Comparison of ENCODE assay signal across 35 mouse cellular contexts in genomic region chr2:133152461-133152860, GRCm38 (mm10).
"Had no signal": no experiment of that assay in that cellular context is flagged by ENCODE, and none has a peak within 500 bp of the region (broad histone marks: within the 10 kb centered on the region; RNA-seq: fewer than 3 reads in every experiment).

No protein-coding gene starts in this region.

- H3K4me3 ChIP-seq: heart, embryonic 10.5 days; heart, embryonic 12.5 days; heart, embryonic 13.5 days; heart, embryonic 15.5 days; hindbrain, embryonic 10.5 days; hindbrain, embryonic 12.5 days; hindbrain, embryonic 13.5 days; hindbrain, embryonic 15.5 days; intestine, embryonic 15.5 days; kidney, embryonic 15.5 days; layer of hippocampus, adult 2 months had no signal

- H3K4me2 ChIP-seq: heart, embryonic 11.5 days; heart, embryonic 12.5 days; heart, embryonic 13.5 days; heart, embryonic 15.5 days; hindbrain, embryonic 12.5 days; hindbrain, embryonic 13.5 days; hindbrain, embryonic 14.5 days; hindbrain, embryonic 15.5 days; intestine, embryonic 15.5 days; kidney, embryonic 15.5 days had no signal

- H3K27ac ChIP-seq: heart, embryonic 10.5 days; heart, embryonic 13.5 days; heart, embryonic 15.5 days; hindbrain, embryonic 10.5 days; hindbrain, embryonic 12.5 days; hindbrain, embryonic 13.5 days; hindbrain, embryonic 14.5 days; hindbrain, embryonic 15.5 days; hindbrain, postnatal 0 days; intestine, embryonic 15.5 days; kidney, embryonic 15.5 days; kidney, postnatal 0 days; layer of hippocampus, adult 2 months had no signal

- H3K4me1 ChIP-seq: heart, embryonic 10.5 days; heart, embryonic 13.5 days; heart, embryonic 15.5 days; hindbrain, embryonic 10.5 days; hindbrain, embryonic 12.5 days; hindbrain, embryonic 13.5 days; hindbrain, embryonic 15.5 days; intestine, embryonic 15.5 days; kidney, embryonic 15.5 days had no signal

- H3K36me3 ChIP-seq: heart, embryonic 10.5 days; heart, embryonic 12.5 days; heart, embryonic 13.5 days; heart, embryonic 15.5 days; hindbrain, embryonic 10.5 days; hindbrain, embryonic 12.5 days; hindbrain, embryonic 13.5 days; hindbrain, embryonic 15.5 days; intestine, embryonic 15.5 days; kidney, embryonic 15.5 days had no signal

- H3K9me3 ChIP-seq: heart, embryonic 10.5 days; heart, embryonic 12.5 days; heart, embryonic 13.5 days; heart, embryonic 15.5 days; hindbrain, embryonic 10.5 days; hindbrain, embryonic 12.5 days; hindbrain, embryonic 13.5 days; hindbrain, embryonic 15.5 days; intestine, embryonic 15.5 days; kidney, embryonic 15.5 days had no signal

- H3K27me3 ChIP-seq: heart, embryonic 13.5 days; hindbrain, embryonic 12.5 days; hindbrain, embryonic 13.5 days; hindbrain, embryonic 15.5 days; intestine, embryonic 15.5 days; kidney, embryonic 15.5 days had no signal

- ATAC-seq: hindbrain, embryonic 16.5 days; hindbrain, postnatal 0 days; inflammation-experienced regulatory T-cells, adult 6 months; intestine, embryonic 15.5 days; intestine, embryonic 16.5 days; intestine, postnatal 0 days had no signal

- H3K9ac ChIP-seq: heart, embryonic 12.5 days; heart, embryonic 13.5 days; heart, embryonic 15.5 days; hindbrain, embryonic 12.5 days; hindbrain, embryonic 13.5 days; hindbrain, embryonic 14.5 days; hindbrain, embryonic 15.5 days; intestine, embryonic 15.5 days; kidney, embryonic 15.5 days had no signal

- DNase-seq: heart, postnatal 10 days; heart, postnatal 14 days; heart, postnatal 36 days; heart, postnatal 4 days; kidney, adult 11 months; kidney, adult 18-20 months; kidney, adult 2 months; kidney, adult 8-10 months; kidney, adult 9 months; kidney, postnatal 10 days; kidney, postnatal 14 days; kidney, postnatal 25 days; kidney, postnatal 36 days; kidney, postnatal 4 days; layer of hippocampus, adult 9-11 months; layer of hippocampus, postnatal 36 days had no signal
